Mouse (Mus musculus) bone marrow, adult 2 months (tissue): Measurements from ENCODE around the gene Fance. TPM values are rescaled to one million over a fixed set of nuclear protein-coding genes. Genes with fewer than 3 reads are reported as not detected.
"Not testable (repeated sequence)": the region's sequence is repeated elsewhere in the genome, so short reads cannot be mapped to it uniquely, and the experiment has no call there.

ENCODE experiments used
- H3K27ac ChIP-seq: fragments of 200-500 bp; 2 replicates; pipeline ENCODE4 v1.5.1; 2012; ENCODE audit warnings: low read depth, mild to moderate bottlenecking, control low read depth, inconsistent platforms, low read length; ENCODE audit not compliant: control insufficient read depth, poor library complexity, insufficient read depth
- H3K4me1 ChIP-seq: fragments of 200-500 bp; 2 replicates; pipeline ENCODE4 v1.6.1; 2011; ENCODE audit warnings: low read length; ENCODE audit not compliant: control insufficient read depth, insufficient read depth
- H3K4me3 ChIP-seq: fragments of 200-500 bp; replicated peaks from 2 replicates; pipeline ENCODE3; 2011; ENCODE audit warnings: mild to moderate bottlenecking, low read depth, low read length, control low read depth; ENCODE audit not compliant: control insufficient read depth
- CTCF ChIP-seq: fragments of 200-500 bp; IDR thresholded peaks from 2 replicates; pipeline ENCODE4 v1.5.1; 2011; ENCODE audit warnings: low read length, control low read depth; ENCODE audit not compliant: control insufficient read depth, insufficient read depth
- POLR2A ChIP-seq: fragments of 200-500 bp; IDR thresholded peaks from 2 replicates; pipeline ENCODE4 v1.6.1; 2011; ENCODE audit warnings: low read depth, mild to moderate bottlenecking, control low read depth, low read length, borderline replicate concordance; ENCODE audit not compliant: control insufficient read depth
- WGBS: fragments of 180-500 bp; shearing (Covaris S2); methylation state at CpG from one replicate; pipeline ENCODE4 v1.1.7; 2018; 5-methylcytosine and 5-hydroxymethylcytosine counted together
- polyA plus RNA-seq: library from polyadenylated mRNA; stranded (reverse); fragments of >200 nt; gene quantifications from 2 replicates; pipeline ENCODE4 v1.2.4, GENCODE M21; 2011; ENCODE audit warnings: low replicate concordance; ENCODE audit not compliant: missing spikeins, insufficient read depth, insufficient read length

Fance gene
- polyA plus RNA-seq, 1 experiment: 40.5 TPM

DNA sequence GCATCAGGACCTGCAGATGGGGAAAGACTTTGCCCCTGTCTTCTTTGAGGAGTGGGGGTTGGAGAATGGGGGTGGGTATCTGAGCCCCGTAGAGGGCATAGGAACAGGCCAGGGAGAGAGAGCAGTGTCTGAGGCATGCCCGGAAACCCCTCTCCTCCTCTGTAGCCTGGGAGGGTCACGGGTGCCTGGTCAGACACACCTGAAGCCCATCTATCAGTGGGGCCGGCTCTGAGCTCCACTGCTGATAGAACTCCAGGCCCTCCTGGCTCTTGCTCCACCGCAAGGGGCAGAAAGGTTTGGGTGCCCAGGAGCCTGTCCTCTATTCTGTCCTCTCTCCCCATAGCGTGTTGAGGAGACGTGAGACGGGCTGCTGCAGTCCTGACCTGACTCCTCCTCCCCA lies 12.4 kb downstream of the Fance start:
- no peak overlapping the region for H3K27ac ChIP-seq
- TF ChIP-seq CTCF (no peak), POLR2A (no peak)
- WGBS: 92% methylated on average over 8 of the region's 8 CpGs
- no peak overlapping the region for H3K4me3 ChIP-seq
- 0 out of 2 replicates have a peak, but pooled peaks cover 1% of the 10 kb centered on the region for H3K4me1 ChIP-seq

DNA sequence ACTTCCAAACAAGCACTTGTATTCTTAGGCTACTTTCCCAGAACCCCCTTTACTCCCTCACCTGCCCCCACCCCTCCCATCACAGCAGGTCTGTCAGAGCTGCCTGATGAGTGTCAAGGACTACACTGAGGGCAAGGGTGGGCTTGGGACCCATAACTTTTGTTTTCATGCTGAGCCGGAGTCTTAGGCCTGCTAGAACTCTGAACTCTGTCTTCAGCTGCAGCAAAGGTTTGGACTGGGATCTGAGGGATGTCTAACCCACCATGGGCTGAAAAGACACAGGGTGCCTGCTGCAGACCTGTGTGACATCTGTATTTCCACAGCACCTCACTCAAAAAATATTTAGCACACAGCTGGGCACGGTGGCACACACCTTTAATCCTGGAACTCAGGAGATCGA lies 13.6 kb downstream of the Fance start:
- Histone ChIP-seq H3K27ac (no peak overlapping the region), H3K4me3 (no peak overlapping the region), H3K4me1 (0 out of 2 replicates have a peak, but pooled peaks cover 1% of the 10 kb centered on the region)
- TF ChIP-seq POLR2A (no peak), CTCF (no peak)
- 94% methylated on average over 3 of the region's 3 CpGs for WGBS

DNA sequence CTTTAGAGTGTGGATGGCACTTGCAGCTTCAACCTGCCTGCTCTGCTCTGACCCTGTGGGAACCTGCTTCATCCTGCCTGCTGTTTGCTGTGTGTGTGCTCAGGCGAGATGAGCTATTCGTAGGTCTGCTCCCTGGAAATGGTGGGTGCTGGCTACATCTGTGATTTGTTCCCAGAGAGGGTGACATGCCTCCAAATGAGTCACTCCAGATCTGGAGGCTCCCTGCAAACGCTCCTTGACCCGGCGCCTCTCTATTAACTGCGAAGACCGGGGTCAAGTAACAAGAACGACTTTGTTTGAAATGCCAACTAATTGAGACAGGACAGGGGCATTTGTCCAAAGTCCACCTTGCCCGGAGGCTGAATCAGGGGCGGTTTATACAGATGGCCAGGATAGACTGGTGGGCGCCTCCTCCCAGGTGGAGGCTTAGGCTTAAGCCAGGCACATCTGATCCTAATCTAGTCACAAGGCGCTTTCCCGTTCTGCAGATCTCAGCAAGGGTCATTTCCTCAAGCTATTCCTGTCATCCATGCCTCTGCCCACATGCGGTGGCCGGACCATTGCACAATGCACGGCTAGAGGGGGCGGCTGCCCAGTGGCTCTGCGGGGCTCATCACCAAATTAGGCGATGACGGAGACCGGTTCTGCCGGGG lies 14.5 kb downstream of the Fance start:
- TF ChIP-seq POLR2A (no peak), CTCF (no peak)
- Histone ChIP-seq H3K4me1 (0 out of 2 replicates have a peak, but pooled peaks cover 1% of the 10 kb centered on the region), H3K4me3 (peak overlapping the region; percentile 37), H3K27ac (peak overlapping the region; percentile 93)
- 39% methylated on average over 22 of the region's 22 CpGs for WGBS

DNA sequence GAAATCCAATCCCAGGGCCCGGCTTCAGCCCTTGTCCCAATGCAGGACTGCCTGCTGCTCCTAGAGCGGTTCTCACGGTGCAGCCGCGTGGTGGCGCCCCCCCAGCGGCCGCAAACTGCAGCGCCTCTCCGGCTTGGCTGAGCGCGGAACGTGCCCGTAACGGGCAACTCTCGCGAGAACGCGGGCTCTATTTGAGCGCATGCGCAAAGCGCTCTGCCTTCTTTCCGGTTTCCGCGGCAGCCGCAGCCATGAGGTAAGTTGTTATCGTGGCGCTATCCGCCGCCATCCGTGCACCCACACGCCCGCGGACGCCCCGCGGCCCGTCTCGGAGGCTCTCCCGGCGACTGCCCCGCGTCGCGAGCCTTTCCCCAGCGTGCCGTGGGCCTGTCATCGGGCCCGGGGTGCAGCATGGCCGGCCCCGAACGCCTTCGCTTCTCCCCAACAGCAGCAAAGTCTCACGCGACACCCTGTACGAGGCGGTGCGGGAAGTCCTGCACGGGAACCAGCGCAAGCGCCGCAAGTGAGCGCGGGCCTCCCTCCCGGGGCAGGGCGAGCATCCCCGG lies 15.1 kb downstream of the Fance start, which contains the start of gene Rpl10a:
Gene Rpl10a (plus strand): TSS at position 106 of the 563 bp plus-strand sequence.
- WGBS: under 1% methylated on average over 67 of the region's 67 CpGs
- Histone ChIP-seq H3K4me1 (0 out of 2 replicates have a peak, but pooled peaks cover 1% of the 10 kb centered on the region), H3K27ac (peak within 1 kb of the TSS; percentile 93), H3K4me3 (peak within 1 kb of the TSS; percentile 80)
- TF ChIP-seq POLR2A: peak; percentile 92
- peak; percentile 81 for TF ChIP-seq CTCF

DNA sequence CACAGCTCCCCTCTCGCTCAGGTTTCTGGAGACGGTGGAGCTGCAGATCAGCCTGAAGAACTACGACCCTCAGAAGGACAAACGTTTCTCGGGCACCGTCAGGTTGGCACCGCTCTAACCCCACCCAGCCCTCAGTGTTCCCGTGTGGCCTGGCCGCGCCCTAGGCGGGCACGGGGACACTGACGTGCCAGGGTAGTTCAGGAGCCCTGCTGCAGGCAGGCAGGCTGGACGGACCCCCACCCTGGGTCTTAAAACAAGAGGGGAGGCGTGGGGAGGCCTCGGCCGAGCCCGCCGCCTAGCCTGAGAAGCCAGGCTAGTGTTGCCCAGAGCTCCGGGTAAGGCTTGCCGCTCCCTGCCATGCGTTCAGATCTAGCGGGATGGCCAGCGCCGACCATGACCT lies 15.6 kb downstream of the Fance start:
- 0 out of 2 replicates have a peak, but pooled peaks cover 1% of the 10 kb centered on the region for H3K4me1 ChIP-seq
- under 1% methylated on average over 25 of the region's 25 CpGs for WGBS
- peak overlapping the region; percentile 80 for H3K4me3 ChIP-seq
- TF ChIP-seq POLR2A (no peak), CTCF (no peak)
- H3K27ac ChIP-seq: peak overlapping the region; percentile 93

DNA sequence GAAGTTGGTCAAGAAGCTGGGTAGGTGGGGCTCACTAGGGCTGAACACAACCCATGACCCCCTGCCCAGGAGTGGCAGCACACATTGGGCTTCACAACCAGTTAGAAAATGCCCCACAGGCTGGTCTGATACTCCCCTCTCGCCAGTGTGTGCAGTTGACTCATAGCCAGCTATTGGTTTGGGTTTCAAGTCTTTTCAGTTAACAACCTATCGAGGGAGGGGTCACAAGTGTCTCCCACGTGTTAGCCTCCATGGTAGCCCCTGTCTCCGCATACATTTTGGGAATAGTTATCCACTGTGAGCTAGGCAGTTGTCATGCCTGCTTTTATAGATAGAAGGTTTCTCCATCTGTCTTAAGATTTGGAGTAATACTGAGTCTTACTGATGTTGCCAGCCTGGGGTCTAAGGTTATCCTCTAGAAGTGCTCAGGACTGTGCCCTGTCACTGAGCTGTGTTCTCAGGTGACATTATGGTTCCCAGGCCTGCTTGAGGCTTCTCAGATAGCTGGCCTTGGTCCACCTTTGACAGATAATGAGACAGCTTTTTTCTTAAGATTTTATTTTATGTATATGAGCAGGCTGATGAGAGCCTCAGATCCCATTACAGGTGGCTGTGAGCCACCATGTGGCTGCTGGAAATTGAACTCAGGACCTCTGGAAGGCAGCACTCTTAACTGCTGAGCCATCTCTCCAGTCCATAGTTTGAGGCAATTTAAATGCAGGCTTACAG lies 16.3 kb downstream of the Fance start:
- no peak for TF ChIP-seq CTCF
- no peak for TF ChIP-seq POLR2A
- Histone ChIP-seq H3K27ac (peak overlapping the region; percentile 93; the same call in 1 of the 2 replicates), H3K4me3 (peak overlapping the region; percentile 80), H3K4me1 (0 out of 2 replicates have a peak, but pooled peaks cover 1% of the 10 kb centered on the region)
- 14% methylated on average over 4 of the region's 4 CpGs for WGBS

DNA sequence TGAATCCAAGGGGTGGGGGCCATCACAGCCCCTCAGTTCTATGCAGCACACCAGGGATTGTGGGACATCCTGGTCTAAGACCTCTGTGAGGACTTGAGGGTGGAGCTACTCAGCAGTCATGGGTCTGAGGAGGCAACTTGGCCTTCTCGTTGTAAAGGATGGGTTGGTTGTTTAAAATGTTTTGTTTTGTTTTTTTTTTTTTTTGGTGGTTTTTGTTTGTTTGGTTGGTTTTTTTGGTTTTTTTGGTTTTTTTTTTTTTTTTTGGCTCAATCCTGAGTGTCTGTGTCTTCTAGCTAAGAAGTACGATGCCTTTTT lies 16.9 kb downstream of the Fance start:
- Histone ChIP-seq H3K4me1 (0 out of 2 replicates have a peak, but pooled peaks cover 1% of the 10 kb centered on the region), H3K4me3 (no peak overlapping the region), H3K27ac (no peak overlapping the region)
- WGBS: 38% methylated on average over 2 of the region's 2 CpGs
- TF ChIP-seq CTCF: no peak
- no peak for TF ChIP-seq POLR2A

DNA sequence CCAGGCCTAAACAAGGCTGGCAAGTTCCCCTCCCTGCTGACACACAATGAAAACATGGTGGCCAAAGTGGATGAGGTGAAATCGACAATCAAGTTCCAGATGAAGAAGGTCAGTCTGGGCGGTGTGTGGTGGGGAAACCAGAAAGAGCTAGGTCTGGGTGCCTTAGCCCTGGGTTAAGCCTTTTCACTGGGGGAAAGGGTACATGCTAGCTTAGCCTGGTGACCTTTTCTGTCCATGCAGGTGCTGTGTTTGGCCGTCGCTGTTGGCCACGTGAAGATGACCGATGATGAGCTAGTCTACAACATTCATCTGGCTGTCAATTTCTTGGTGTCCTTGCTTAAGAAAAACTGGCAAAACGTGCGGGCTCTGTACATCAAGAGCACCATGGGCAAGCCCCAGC lies 17.3 kb downstream of the Fance start:
- not testable (repeated sequence) for H3K4me3 ChIP-seq, H3K27ac ChIP-seq, H3K4me1 ChIP-seq
- WGBS: 82% methylated on average over 8 of the region's 8 CpGs
